Mouse (Mus musculus): Measurements from ENCODE around the gene Fkbp5. TPM values are rescaled to one million over a fixed set of nuclear protein-coding genes. Genes with fewer than 3 reads are reported as not detected.

Fkbp5 gene
- polyA plus RNA-seq, 1 experiment from 2014 or later, result 26.6 TPM

- 0 out of 2 replicates have a peak, but pooled peaks cover 5% of the 10 kb centered on the region for H3K4me1 ChIP-seq (replicated peaks)
- WGBS, result 82% methylated on average over 6 of the region's 6 CpGs
- no peak overlapping the region for H3K27ac ChIP-seq (replicated peaks)
- no peak overlapping the region for H3K4me2 ChIP-seq
- H3K9me3 ChIP-seq, result no peaks in the 10 kb centered on the region
- H3K9ac ChIP-seq, result no peak overlapping the region
- no peak for ATAC-seq (ENCODE audit: low read depth)
- H3K27me3 ChIP-seq, result no peaks in the 10 kb centered on the region
- peaks cover 11% of the 10 kb centered on the region; the same call in 1 of the 2 replicates for H3K36me3 ChIP-seq
- H3K4me3 ChIP-seq, result no peak overlapping the region
These were observed 74.7 kb downstream of the Fkbp5 start for GRCm38 (mm10) chr17:28442661-28443060.

- Histone ChIP-seq H3K4me2 (no peak overlapping the region), H3K4me3 (no peak overlapping the region), H3K9me3 (no peaks in the 10 kb centered on the region), H3K27ac (replicated peaks) (no peak overlapping the region), H3K27me3 (no peaks in the 10 kb centered on the region), H3K36me3 (peaks cover 16% of the 10 kb centered on the region), H3K9ac (no peak overlapping the region), H3K4me1 (replicated peaks) (0 out of 2 replicates have a peak, but pooled peaks cover 5% of the 10 kb centered on the region)
- WGBS, result 86% methylated on average over 6 of the region's 6 CpGs
- no peak for ATAC-seq (ENCODE audit: low read depth)
These were observed 78.8 kb downstream of the Fkbp5 start for GRCm38 (mm10) chr17:28438342-28439115.

DNA sequence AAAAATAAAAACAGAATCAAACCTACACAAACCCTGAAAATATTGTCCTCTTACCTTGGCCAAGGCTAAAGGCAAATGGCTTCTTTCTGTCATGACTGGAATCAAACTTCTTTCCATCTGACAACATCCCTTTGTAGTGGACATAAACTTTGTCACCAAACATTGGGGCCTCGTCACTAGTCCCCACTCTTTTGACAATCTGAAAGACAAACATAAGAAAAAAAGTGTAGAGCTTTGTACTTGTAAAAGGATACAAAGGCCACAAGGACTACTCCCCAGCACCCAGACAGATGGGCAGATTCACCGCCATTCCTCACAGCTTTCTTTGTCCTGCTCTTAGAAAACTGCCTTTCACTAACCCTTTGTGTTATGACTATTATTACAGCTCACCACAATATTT is 79.4 kb downstream of the Fkbp5 start:
- no peak for ATAC-seq (ENCODE audit: low read depth)
- no peak overlapping the region for H3K27ac ChIP-seq (replicated peaks)
- H3K4me2 ChIP-seq, result no peak overlapping the region
- H3K4me1 ChIP-seq (replicated peaks), result 0 out of 2 replicates have a peak, but pooled peaks cover 5% of the 10 kb centered on the region
- H3K4me3 ChIP-seq, result no peak overlapping the region
- no peak overlapping the region for H3K9ac ChIP-seq
- H3K9me3 ChIP-seq, result no peaks in the 10 kb centered on the region
- H3K27me3 ChIP-seq, result no peaks in the 10 kb centered on the region
- 49% methylated on average over 2 of the region's 2 CpGs for WGBS
- H3K36me3 ChIP-seq, result peaks cover 16% of the 10 kb centered on the region

DNA sequence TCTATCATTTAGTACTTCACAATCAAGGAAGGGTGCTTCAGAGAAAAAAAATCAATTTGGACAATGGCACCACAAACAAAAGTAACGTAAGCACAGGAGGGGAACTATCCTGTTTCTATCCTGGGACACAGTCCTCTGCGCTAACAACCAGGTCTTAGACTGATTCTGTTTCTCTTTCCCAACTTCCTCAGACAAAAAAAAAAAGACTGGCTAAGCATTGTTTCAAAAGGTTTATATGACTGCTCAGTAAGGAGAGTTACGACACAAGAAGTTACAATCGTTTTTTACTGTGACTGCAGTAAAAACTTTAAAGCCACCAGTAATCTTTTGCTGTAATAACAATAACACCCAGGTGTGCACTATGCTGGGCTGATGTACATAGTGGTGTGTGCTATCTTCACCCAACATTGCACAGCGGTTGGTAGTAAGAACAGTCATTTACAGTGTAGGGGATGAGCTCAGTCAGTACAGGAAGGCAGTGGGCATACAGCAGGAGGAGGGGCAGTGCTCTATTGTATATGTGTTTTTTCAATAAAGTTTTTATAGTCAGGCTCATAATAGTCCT is 82.3 kb downstream of the Fkbp5 start:
- Histone ChIP-seq H3K9me3 (no peaks in the 10 kb centered on the region), H3K4me3 (no peak overlapping the region), H3K4me1 (replicated peaks) (no peaks in the 10 kb centered on the region), H3K36me3 (peaks cover 13% of the 10 kb centered on the region), H3K27ac (replicated peaks) (no peak overlapping the region), H3K9ac (no peak overlapping the region), H3K4me2 (no peak overlapping the region), H3K27me3 (no peaks in the 10 kb centered on the region)
- 73% methylated on average over 5 of the region's 5 CpGs for WGBS
- ATAC-seq (ENCODE audit: low read depth), result no peak

DNA sequence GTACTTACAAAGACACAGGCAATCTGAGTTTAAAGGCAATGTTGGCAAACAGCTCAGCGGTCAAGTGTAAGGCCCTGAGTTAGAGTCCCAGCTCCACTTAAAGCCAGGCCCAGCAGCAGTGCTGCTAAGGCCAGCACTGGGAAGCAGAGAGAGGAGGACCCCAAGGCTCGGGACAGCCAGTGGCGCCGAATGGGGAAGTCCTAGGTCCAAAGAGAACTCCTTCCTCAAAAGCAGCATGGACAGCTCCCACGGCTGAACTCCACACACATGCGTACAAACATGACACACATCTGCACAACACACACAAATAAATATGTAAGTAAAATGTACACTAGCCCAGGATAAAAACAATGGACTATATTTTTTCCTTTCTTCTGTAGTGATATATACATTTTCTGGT is 84.3 kb downstream of the Fkbp5 start:
- Histone ChIP-seq H3K9me3 (no peaks in the 10 kb centered on the region), H3K4me1 (replicated peaks) (no peaks in the 10 kb centered on the region), H3K27me3 (no peaks in the 10 kb centered on the region), H3K4me2 (no peak overlapping the region), H3K4me3 (no peak overlapping the region), H3K36me3 (peaks cover 5% of the 10 kb centered on the region; the same call in 1 of the 2 replicates), H3K27ac (replicated peaks) (no peak overlapping the region), H3K9ac (no peak overlapping the region)
- WGBS, result 91% methylated on average over 6 of the region's 6 CpGs
- no peak for ATAC-seq (ENCODE audit: low read depth)

GRCm38 (mm10) chr17:28431931-28432335 is 85.4 kb downstream of the Fkbp5 start:
- Histone ChIP-seq H3K36me3 (peaks cover 14% of the 10 kb centered on the region), H3K27me3 (no peaks in the 10 kb centered on the region), H3K27ac (replicated peaks) (no peak overlapping the region), H3K4me2 (no peak overlapping the region), H3K9ac (no peak overlapping the region), H3K4me1 (replicated peaks) (no peaks in the 10 kb centered on the region), H3K4me3 (no peak overlapping the region), H3K9me3 (no peaks in the 10 kb centered on the region)
- WGBS, result 88% methylated on average over 6 of the region's 6 CpGs
- no peak for ATAC-seq (ENCODE audit: low read depth)

DNA sequence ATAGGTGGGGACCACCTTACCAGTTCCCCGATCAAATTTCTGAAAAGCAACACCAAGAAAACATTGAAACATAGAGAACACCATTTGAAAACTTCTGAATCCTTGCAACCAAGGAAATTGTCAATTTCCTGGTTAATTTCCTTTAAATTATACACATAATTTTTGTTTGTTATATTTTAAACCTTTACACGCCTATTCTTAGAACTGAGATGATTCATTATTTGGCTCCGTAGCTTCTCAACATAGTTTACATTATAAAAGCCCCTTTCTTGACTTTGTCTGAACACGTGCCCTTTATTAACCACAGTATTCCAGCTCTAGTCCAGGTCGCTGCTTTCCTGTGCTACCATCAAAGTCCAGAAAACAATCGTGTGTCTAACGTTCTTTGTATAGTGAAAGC is 86.3 kb downstream of the Fkbp5 start:
- no peaks in the 10 kb centered on the region for H3K4me1 ChIP-seq (replicated peaks)
- H3K27ac ChIP-seq (replicated peaks), result no peak overlapping the region
- H3K4me2 ChIP-seq, result no peak overlapping the region
- H3K4me3 ChIP-seq, result no peak overlapping the region
- ATAC-seq (ENCODE audit: low read depth), result no peak
- H3K9me3 ChIP-seq, result no peaks in the 10 kb centered on the region
- no peaks in the 10 kb centered on the region for H3K27me3 ChIP-seq
- 80% methylated on average over 7 of the region's 7 CpGs for WGBS
- no peak overlapping the region for H3K9ac ChIP-seq
- H3K36me3 ChIP-seq, result peaks cover 16% of the 10 kb centered on the region

- no peaks in the 10 kb centered on the region for H3K9me3 ChIP-seq
- H3K36me3 ChIP-seq, result peaks cover 19% of the 10 kb centered on the region
- no peaks in the 10 kb centered on the region for H3K27me3 ChIP-seq
- peaks cover 14% of the 10 kb centered on the region for H3K4me1 ChIP-seq (replicated peaks)
- no peak overlapping the region for H3K27ac ChIP-seq (replicated peaks)
- WGBS, result 83% methylated on average over 15 of the region's 15 CpGs
- H3K9ac ChIP-seq, result no peak overlapping the region
- no peak for ATAC-seq (ENCODE audit: low read depth)
- no peak overlapping the region for H3K4me2 ChIP-seq
- H3K4me3 ChIP-seq, result no peak overlapping the region
These were observed 88.7 kb downstream of the Fkbp5 start for GRCm38 (mm10) chr17:28428474-28429258.

DNA sequence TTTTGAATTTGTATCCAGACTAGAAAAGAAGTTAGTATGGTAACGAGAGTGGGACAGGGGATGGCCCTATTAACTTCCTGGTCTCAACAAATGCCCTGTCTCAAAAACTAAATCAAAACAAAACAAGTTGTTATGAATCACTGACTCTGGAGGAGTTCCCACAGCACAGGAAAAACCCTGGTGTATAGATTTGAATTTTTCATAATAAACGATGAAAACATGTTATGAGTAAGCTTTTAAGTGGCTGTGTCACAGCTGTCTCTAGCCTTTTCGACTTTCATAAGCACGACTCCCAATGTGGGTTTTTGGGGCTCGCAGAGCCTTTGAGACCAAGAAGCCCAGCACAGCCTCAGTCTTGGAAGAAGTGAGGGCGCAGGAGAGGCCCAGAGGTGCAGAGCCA is 89.7 kb downstream of the Fkbp5 start:
- Histone ChIP-seq H3K27me3 (no peaks in the 10 kb centered on the region), H3K4me1 (replicated peaks) (peaks cover 14% of the 10 kb centered on the region), H3K9me3 (no peaks in the 10 kb centered on the region), H3K27ac (replicated peaks) (no peak overlapping the region), H3K4me3 (no peak overlapping the region), H3K4me2 (no peak overlapping the region), H3K36me3 (peaks cover 19% of the 10 kb centered on the region), H3K9ac (no peak overlapping the region)
- WGBS, result 93% methylated on average over 6 of the region's 6 CpGs
- no peak for ATAC-seq (ENCODE audit: low read depth)

GRCm38 (mm10) chr17:28424373-28424772 is 93.0 kb downstream of the Fkbp5 start:
- ATAC-seq (ENCODE audit: low read depth), result no peak
- Histone ChIP-seq H3K4me2 (no peak overlapping the region), H3K36me3 (peaks cover 19% of the 10 kb centered on the region), H3K27me3 (no peaks in the 10 kb centered on the region), H3K4me1 (replicated peaks) (peaks cover 36% of the 10 kb centered on the region), H3K4me3 (no peak overlapping the region), H3K9me3 (no peaks in the 10 kb centered on the region), H3K9ac (no peak overlapping the region), H3K27ac (replicated peaks) (peak overlapping the region; percentile 28; the same call in 1 of the 2 replicates)
- 60% methylated on average over 6 of the region's 6 CpGs for WGBS

DNA sequence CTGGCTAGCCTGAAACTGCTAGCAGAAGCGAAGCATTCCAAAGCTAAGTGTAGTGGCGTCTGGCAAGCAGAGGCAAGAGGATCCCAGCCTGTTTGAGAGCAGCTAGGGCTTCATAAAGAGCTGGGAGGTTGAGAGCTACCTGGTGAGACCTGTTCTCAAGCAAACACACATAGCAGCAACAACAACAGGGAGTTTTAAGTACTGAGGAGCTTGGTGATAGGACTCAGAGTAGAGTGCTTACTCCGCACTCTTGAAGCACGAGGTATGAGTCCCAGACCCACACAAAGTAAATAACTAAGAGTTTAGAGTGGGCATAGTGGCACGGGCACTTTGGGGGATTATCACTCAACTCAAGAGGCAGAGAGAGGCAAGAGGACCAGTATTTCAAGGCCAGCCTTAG is 96.3 kb downstream of the Fkbp5 start:
- no peak overlapping the region for H3K4me3 ChIP-seq
- ATAC-seq (ENCODE audit: low read depth), result no peak
- H3K9me3 ChIP-seq, result no peaks in the 10 kb centered on the region
- peaks cover 38% of the 10 kb centered on the region for H3K4me1 ChIP-seq (replicated peaks)
- H3K27me3 ChIP-seq, result no peaks in the 10 kb centered on the region
- H3K36me3 ChIP-seq, result peaks cover 3% of the 10 kb centered on the region; the same call in 1 of the 2 replicates
- H3K9ac ChIP-seq, result no peak overlapping the region
- H3K4me2 ChIP-seq, result no peak overlapping the region
- 64% methylated on average over 5 of the region's 5 CpGs for WGBS
- 0 out of 2 replicates have a peak overlapping the region, but pooled peaks have one; percentile 56 for H3K27ac ChIP-seq (replicated peaks)
